Mouse (Mus musculus) Patski (cell line): ENCODE data around the gene Fbxo47. TPM values are rescaled to one million over a fixed set of nuclear protein-coding genes. Genes with fewer than 3 reads are reported as not detected.

Experiments
- ATAC-seq: fragments of 100-300 bp; one replicate; pipeline ENCODE4 v1.8.0; 2021
- CTCF ChIA-PET: fragments of 350-600 bp; sonication (Branson Sonifier 250); formaldehyde crosslinking; loops from one replicate; lab custom pipeline; 2022; ENCODE audit warnings: inconsistent platforms; lab: Charles Lee
- POLR2A ChIA-PET: fragments of 350-600 bp; sonication (Branson Sonifier 250); formaldehyde crosslinking; loops from one replicate; lab custom pipeline; 2022; ENCODE audit warnings: antibody characterized with exemption, inconsistent platforms; lab: Charles Lee
- DNase-seq: peaks from one replicate; pipeline ENCODE4 v3.0.0-alpha.2; 2011; ENCODE audit warnings: low read depth, low spot score
- H3K27me3 ChIP-seq: fragments of 371-371 bp; one replicate; pipeline ENCODE4 v1.5.1; 2021
- CTCF ChIP-seq: fragments of 100-300 bp; IDR thresholded peaks from one replicate; pipeline ENCODE4 v1.5.1; 2021
- in situ Hi-C: fragments of 300-500 bp; cut with MboI; formaldehyde crosslinking; loops from 3 replicates; pipeline ENCODE4 v1.11.1; 2018; ENCODE audit warnings: low pct_unique_long_range_greater_than_20kb, mixed read lengths
- polyA plus RNA-seq: library from polyadenylated mRNA; unstranded; gene quantifications from one replicate; pipeline ENCODE4 v1.2.3, GENCODE M21; 2021

Gene Fbxo47
- polyA plus RNA-seq, 1 experiment from 2014 or later: 1.5 TPM

DNA sequence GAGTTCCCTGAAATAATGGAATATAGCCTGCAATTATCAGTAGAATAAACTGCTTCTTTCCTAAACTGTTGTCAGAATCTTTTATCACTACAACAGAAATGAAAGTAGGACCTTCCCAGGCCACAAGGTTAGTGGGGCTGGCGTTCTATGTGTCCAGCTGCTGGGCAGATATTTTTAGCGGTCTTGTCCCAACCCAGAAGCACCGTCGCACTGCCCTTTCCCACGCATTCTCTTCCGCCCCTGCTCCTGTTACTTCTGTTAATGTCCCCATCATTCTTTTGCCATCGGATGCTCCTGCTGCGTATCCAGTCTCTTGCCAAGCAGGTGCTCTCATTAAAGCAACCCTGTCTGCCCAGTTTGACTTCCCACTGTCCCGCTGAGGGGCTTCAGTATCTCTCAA, 23.0 kb upstream of the Fbxo47 start:
- no peak for TF ChIP-seq CTCF
- CTCF ChIA-PET: no interaction called here

DNA sequence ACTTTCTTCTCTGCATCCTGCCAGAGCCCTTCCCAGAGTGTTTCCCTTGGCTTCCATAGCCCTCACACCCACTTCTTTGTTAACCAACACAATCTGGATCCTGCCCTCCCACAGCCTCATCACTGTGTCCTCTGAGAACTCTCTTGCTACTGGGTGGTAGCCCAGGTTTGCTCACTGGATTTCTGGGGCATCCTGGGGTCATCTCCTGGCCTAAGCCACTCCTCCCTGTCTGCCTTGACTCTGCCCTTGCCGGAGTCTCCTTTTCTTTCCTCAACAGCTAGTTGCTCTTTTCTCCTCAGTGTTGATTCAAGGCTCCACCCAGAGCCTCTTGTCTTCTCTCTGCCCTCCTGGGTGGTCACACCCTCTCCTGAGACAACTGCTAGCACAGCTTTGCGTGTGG, 22.0 kb upstream of the Fbxo47 start:
- in situ Hi-C loops: no loop called here
- H3K27me3 ChIP-seq: no peaks in the 10 kb centered on the region
- CTCF ChIA-PET: interaction anchor here (1.7 kb wide), 1 partner anchor 82 kb away, joined by 3 read pairs; no protein-coding TSS in a partner anchor
- ATAC-seq (no peak), DNase-seq (no peak)
- POLR2A ChIA-PET: no interaction called here
- no peak for TF ChIP-seq CTCF

More for the DNA sequence above, 23.0 kb upstream of the Fbxo47 start:
- in situ Hi-C loops: no loop called here
- DNase-seq (no peak), ATAC-seq (no peak)
- no peaks in the 10 kb centered on the region for H3K27me3 ChIP-seq
- POLR2A ChIA-PET: no interaction called here

GRCm38 (mm10) chr11:97905540-97905939, 21.6 kb upstream of the Fbxo47 start:
- TF ChIP-seq CTCF: no peak
- no peaks in the 10 kb centered on the region for H3K27me3 ChIP-seq
- ChIA-PET CTCF (interaction anchor here (1.7 kb wide), 1 partner anchor 83 kb away, joined by 3 read pairs; no protein-coding TSS in a partner anchor), POLR2A (no interaction called here)
- ATAC-seq (no peak), DNase-seq (no peak)
- in situ Hi-C loops: no loop called here

GRCm38 (mm10) chr11:97904801-97905200, 20.8 kb upstream of the Fbxo47 start:
- in situ Hi-C loops: loop anchor here (5.0 kb wide), 1 partner anchor 32 kb away; no protein-coding TSS in a partner anchor
- TF ChIP-seq CTCF: no peak
- DNase-seq: no peak

GRCm38 (mm10) chr11:97901806-97902205, 17.9 kb upstream of the Fbxo47 start:
- CTCF ChIA-PET: interaction anchor here (0.7 to 1.3 kb wide), 2 partner anchors 71 to 86 kb away, joined by 3 read pairs; no protein-coding TSS in a partner anchor
- in situ Hi-C loops: loop anchor here (5.0 kb wide), 1 partner anchor 35 kb away; no protein-coding TSS in a partner anchor
- no peak for ATAC-seq
- POLR2A ChIA-PET: interaction anchor here (0.5 to 1.1 kb wide), 3 partner anchors 10 to 88 kb away, joined by 3 to 4 read pairs (median 3); no protein-coding TSS in a partner anchor
- DNase-seq: no peak
- no peaks in the 10 kb centered on the region for H3K27me3 ChIP-seq
- TF ChIP-seq CTCF: no peak

More at GRCm38 (mm10) chr11:97904801-97905200, 20.8 kb upstream of the Fbxo47 start:
- ChIA-PET CTCF (interaction anchor here (1.7 kb wide), 1 partner anchor 83 kb away, joined by 3 read pairs; no protein-coding TSS in a partner anchor), POLR2A (no interaction called here)
- H3K27me3 ChIP-seq: no peaks in the 10 kb centered on the region
- ATAC-seq: no peak

DNA sequence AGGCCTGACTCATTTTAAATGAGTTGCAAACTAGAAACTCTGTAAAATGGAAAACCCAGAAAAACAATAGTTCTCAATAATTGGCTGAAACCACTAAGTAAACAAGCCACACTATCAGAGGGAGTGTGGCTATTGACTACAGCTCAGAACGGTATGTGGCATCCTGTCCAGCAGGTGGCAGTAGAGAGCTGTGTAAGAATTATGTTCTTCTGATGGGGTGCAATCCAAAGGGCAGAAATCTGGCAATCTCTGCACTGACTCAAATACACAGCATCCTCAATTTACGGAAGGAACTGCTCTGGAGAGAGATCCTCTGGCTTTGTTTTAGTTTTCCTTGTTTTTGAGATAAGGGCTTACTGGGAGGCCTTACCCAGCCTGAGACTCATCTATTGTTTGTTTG, 15.9 kb upstream of the Fbxo47 start:
- DNase-seq (no peak), ATAC-seq (no peak)
- peak; percentile 93 for TF ChIP-seq CTCF
- ChIA-PET CTCF (interaction anchor here (0.9 to 1.6 kb wide), 8 partner anchors 13 to 131 kb away, joined by 3 to 7 read pairs (median 5); no protein-coding TSS in a partner anchor), POLR2A (interaction anchor here (0.6 kb wide), 1 partner anchor 69 kb away, joined by 3 read pairs; no protein-coding TSS in a partner anchor)
- H3K27me3 ChIP-seq: no peaks in the 10 kb centered on the region
- in situ Hi-C loops: loop anchor here (5.0 kb wide), 2 partner anchors 37 to 87 kb away; partner anchors contain the start of gene Plxdc1

DNA sequence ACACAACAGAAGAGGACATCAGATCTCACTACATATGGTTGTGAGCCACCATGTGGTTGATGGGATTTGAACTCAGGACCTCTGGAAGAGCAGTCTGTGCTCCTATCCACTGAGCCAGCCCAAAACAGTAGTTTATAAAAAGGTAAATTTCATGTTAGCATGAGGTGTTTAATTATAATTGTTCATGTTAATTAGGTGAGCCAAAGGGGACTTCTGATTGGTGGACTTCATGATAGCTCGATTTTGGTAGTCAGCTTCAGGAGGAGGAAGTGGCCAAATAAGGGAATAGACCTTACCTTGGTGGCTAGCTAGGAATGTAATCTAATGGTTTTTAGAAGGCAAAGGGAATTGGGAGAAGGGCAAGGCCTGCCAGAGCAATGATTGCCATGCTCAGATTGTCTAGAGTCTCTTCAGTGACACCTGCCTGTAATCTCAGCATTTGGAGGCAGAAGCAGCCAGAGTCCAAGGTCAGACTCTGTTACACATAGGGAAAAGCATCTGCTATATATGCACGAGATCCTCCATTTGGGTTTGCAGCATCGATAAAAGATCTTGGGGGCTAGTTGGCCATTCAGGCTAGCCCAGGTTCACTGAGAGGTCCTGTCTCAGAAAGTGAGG, 13.7 kb upstream of the Fbxo47 start:
- no peak for TF ChIP-seq CTCF
- ChIA-PET POLR2A (no interaction called here), CTCF (no interaction called here)
- no peak for ATAC-seq
- DNase-seq: no peak
- in situ Hi-C loops: loop anchor here (5.0 kb wide), 1 partner anchor 90 kb away; the partner anchor contains the start of gene Plxdc1
- H3K27me3 ChIP-seq: no peaks in the 10 kb centered on the region

- ATAC-seq: no peak
- no peak for TF ChIP-seq CTCF
- H3K27me3 ChIP-seq: no peaks in the 10 kb centered on the region
- in situ Hi-C loops: loop anchor here (5.0 kb wide), 1 partner anchor 91 kb away; the partner anchor contains the start of gene Plxdc1
- POLR2A ChIA-PET: no interaction called here
- no peak for DNase-seq
- CTCF ChIA-PET: no interaction called here
Measured at GRCm38 (mm10) chr11:97896655-97897054, 12.7 kb upstream of the Fbxo47 start.

DNA sequence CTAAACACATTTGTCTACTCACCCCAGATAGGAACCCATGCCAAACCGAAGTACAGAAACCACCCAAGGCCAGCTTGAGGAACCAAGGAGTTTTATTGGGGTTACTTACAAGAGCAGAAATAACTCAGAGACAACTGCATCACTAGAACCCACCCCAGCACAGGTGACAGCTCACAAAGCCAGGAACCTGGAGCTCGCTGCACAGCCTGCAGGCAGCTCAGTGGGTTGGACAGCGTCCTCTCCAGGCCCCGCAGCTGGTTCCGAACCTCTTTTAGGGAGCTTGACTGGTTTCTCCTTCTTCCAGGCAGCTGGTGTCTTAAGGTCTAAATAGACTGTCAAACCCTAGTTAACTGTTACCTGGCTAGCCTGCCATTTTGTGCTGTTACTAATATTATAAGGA, 7.9 kb upstream of the Fbxo47 start:
- CTCF ChIA-PET: no interaction called here
- DNase-seq (no peak), ATAC-seq (no peak)
- no peaks in the 10 kb centered on the region for H3K27me3 ChIP-seq
- TF ChIP-seq CTCF: no peak
- in situ Hi-C loops: no loop called here
- POLR2A ChIA-PET: interaction anchor here (0.6 to 1.0 kb wide), 2 partner anchors 10 to 91 kb away, joined by 3 read pairs; no protein-coding TSS in a partner anchor

GRCm38 (mm10) chr11:97885296-97885915, 1.5 kb upstream of the Fbxo47 start:
- ATAC-seq (no peak), DNase-seq (no peak)
- in situ Hi-C loops: no loop called here
- ChIA-PET CTCF (interaction anchor here (1.3 to 1.7 kb wide), 2 partner anchors 84 to 103 kb away, joined by 3 to 5 read pairs; no protein-coding TSS in a partner anchor), POLR2A (no interaction called here)
- no peaks in the 10 kb centered on the region for H3K27me3 ChIP-seq
- TF ChIP-seq CTCF: no peak
